12 mouse cellular contexts compared by ENCODE assay signal in genomic region chr15:77849572-77850229, GRCm38 (mm10). TPM values are rescaled to one million over a fixed set of nuclear protein-coding genes. Genes with fewer than 3 reads are reported as not detected.
DNase-seq lines count a peak whose midpoint lies in the region; ATAC-seq and TF ChIP-seq lines count a peak whose summit lies in the region.
"Had no signal": no experiment of that assay in that cellular context is flagged by ENCODE, and none has a peak within 500 bp of the region (broad histone marks: within the 10 kb centered on the region; RNA-seq: fewer than 3 reads in every experiment).

No protein-coding gene starts in this region.

- H3K4me2 ChIP-seq in midbrain, postnatal 0 days (ENCODE audit: low read depth, low read length, poor library complexity, severe bottlenecking): no peak overlapping the region
- H3K4me2 ChIP-seq in neural tube, embryonic 15.5 days: no peak overlapping the region
- H3K4me2 ChIP-seq: forebrain, embryonic 15.5 days; limb, embryonic 12.5 days had no signal

- no peaks in the 10 kb centered on the region for H3K9me3 ChIP-seq in midbrain, postnatal 0 days (ENCODE audit: low read length)
- no peaks in the 10 kb centered on the region for H3K9me3 ChIP-seq in neural tube, embryonic 15.5 days (replicated peaks)
- H3K9me3 ChIP-seq: forebrain, embryonic 15.5 days; heart, embryonic 10.5 days; limb, embryonic 12.5 days had no signal

- WGBS in midbrain, postnatal 0 days: 75% methylated on average over 9 of the region's 9 CpGs
- 57% methylated on average over 9 of the region's 9 CpGs for WGBS in neural tube, embryonic 15.5 days

- H3K4me1 ChIP-seq in midbrain, postnatal 0 days (ENCODE audit: insufficient read depth, low read length): no peaks in the 10 kb centered on the region
- H3K4me1 ChIP-seq in neural tube, embryonic 15.5 days: no peaks in the 10 kb centered on the region
- H3K4me1 ChIP-seq: forebrain, embryonic 15.5 days had no signal

- H3K4me3 ChIP-seq in midbrain, postnatal 0 days (ENCODE audit: low read depth, low read length): no peak overlapping the region
- no peak overlapping the region for H3K4me3 ChIP-seq in layer of hippocampus, adult 2 months
- no peak overlapping the region for H3K4me3 ChIP-seq in neural tube, embryonic 15.5 days (replicated peaks)
- H3K4me3 ChIP-seq: forebrain, embryonic 15.5 days; heart, embryonic 10.5 days; limb, embryonic 12.5 days had no signal

- DNase-seq in spleen, adult 18-20 months: peak; percentile 56 to 69
- DNase-seq in spleen, adult 12 weeks (ENCODE audit: low spot score): no peak
- DNase-seq in spleen, postnatal 14 days (ENCODE audit: low spot score in 2 of 2): peak; percentile 41 to 55
- no peak for DNase-seq in midbrain, postnatal 0 days (ENCODE audit: low spot score)
- no peak for DNase-seq in layer of hippocampus, adult 2 months (ENCODE audit: low spot score in 2 of 2)
- DNase-seq: embryo, embryonic 11 days; kidney, adult 9 months had no signal

- no peak for TF ChIP-seq CTCF in midbrain, postnatal 0 days (IDR thresholded peaks at IDR 0.05)
- TF ChIP-seq CTCF in layer of hippocampus, adult 2 months (conservative IDR thresholded peaks at IDR 0.05): no peak

- ATAC-seq in granulocyte monocyte progenitor cell, adult 5-6 weeks (replicated peaks; ENCODE audit: poor library complexity, severe bottlenecking): peak; percentile 49
- no peak for ATAC-seq in midbrain, postnatal 0 days (ENCODE audit: low FRiP score)
- no peak for ATAC-seq in neural tube, embryonic 15.5 days (ENCODE audit: low FRiP score)
- ATAC-seq: forebrain, embryonic 15.5 days had no signal

- no peaks in the 10 kb centered on the region for H3K36me3 ChIP-seq in midbrain, postnatal 0 days (ENCODE audit: insufficient read depth, low read length)
- H3K36me3 ChIP-seq in neural tube, embryonic 15.5 days: no peaks in the 10 kb centered on the region
- H3K36me3 ChIP-seq: forebrain, embryonic 15.5 days; heart, embryonic 10.5 days; limb, embryonic 12.5 days had no signal

- H3K9ac ChIP-seq in midbrain, postnatal 0 days (replicated peaks; ENCODE audit: low read length, poor library complexity, severe bottlenecking): no peak overlapping the region
- no peak overlapping the region for H3K9ac ChIP-seq in neural tube, embryonic 15.5 days (replicated peaks)
- H3K9ac ChIP-seq: forebrain, embryonic 15.5 days; limb, embryonic 12.5 days had no signal

- H3K27me3 ChIP-seq in midbrain, postnatal 0 days (ENCODE audit: insufficient read depth, low read length): no peaks in the 10 kb centered on the region
- no peaks in the 10 kb centered on the region for H3K27me3 ChIP-seq in neural tube, embryonic 15.5 days (replicated peaks)
- H3K27me3 ChIP-seq: forebrain, embryonic 15.5 days; limb, embryonic 12.5 days had no signal

- H3K27ac ChIP-seq in midbrain, postnatal 0 days (ENCODE audit: low read depth, low read length): no peak overlapping the region
- H3K27ac ChIP-seq in layer of hippocampus, adult 2 months: no peak overlapping the region
- no peak overlapping the region for H3K27ac ChIP-seq in neural tube, embryonic 15.5 days (replicated peaks)
- H3K27ac ChIP-seq: forebrain, embryonic 15.5 days; limb, embryonic 12.5 days had no signal

RNA-seq across cellular contexts. Expression of gene Myh9, which starts 7.7 kb away (rescaled TPM):
- total RNA-seq in granulocyte monocyte progenitor cell, adult 5-6 weeks (2014; fragmentation: Nextera tagmentation): 199 and 315 TPM in 2 replicates
- 285 and 305 TPM in 2 replicates for total RNA-seq in granulocyte monocyte progenitor cell, adult 5-6 weeks (2017)
- 26.9 and 30.8 TPM in 2 replicates for total RNA-seq in midbrain, postnatal 0 days (2014; rRNA removed)
- 6.4 and 8.2 TPM in 2 replicates for polyA plus RNA-seq in midbrain, postnatal 0 days (2015; fragmentation: Nextera tagmentation; extraction: Ambion mirVana)
- 10 to 100 TPM; 88.3 to 96.3 TPM for total RNA-seq in layer of hippocampus, adult 2 months (2021)
- 9.6 and 17.7 TPM in 2 replicates for polyA plus RNA-seq in neural tube, embryonic 15.5 days (2015; fragmentation: Nextera tagmentation; extraction: Ambion mirVana)

Comparison
In these comparisons a context has a peak if more than half of its experiments do, and no peak if none do; other contexts are left out.
1. DNase-seq: peak in spleen, adult 18-20 months (2 of 2) and spleen, postnatal 14 days (2 of 2); none in spleen, adult 12 weeks (single experiment), midbrain, postnatal 0 days (single experiment) and layer of hippocampus, adult 2 months (0 of 2).